Comparison of ENCODE assay signal across 7 mouse cellular contexts in the genomic region with DNA sequence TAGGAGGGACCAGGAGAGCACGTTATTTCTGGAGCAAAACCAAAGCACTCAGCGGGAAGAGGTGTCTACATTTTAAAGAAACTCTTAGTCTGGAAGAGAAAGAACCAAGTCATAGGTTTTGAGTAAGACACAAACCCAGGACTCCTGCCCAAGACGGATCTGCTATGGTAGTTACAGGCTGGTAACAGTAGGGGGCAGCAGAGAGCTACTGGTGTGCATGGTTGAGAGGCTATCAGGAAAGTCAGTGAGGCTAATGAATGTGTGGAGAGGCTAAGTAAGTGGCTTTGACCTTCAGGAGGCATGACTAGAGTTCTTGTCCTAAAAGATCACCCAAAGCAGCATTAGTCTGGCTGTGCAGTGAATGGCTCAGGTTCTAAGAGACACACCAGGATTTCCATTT. TPM values are rescaled to one million over a fixed set of nuclear protein-coding genes. Genes with fewer than 3 reads are reported as not detected.
DNase-seq lines count a peak whose midpoint lies in the region; ATAC-seq and TF ChIP-seq lines count a peak whose summit lies in the region.

No protein-coding gene starts in this region.

- H3K27ac ChIP-seq in ES-Bruce4 (ENCODE audit: insufficient read depth, low read length): no peak overlapping the region
- H3K27ac ChIP-seq in heart, embryonic 10.5 days: no peak overlapping the region
- no peak overlapping the region for H3K27ac ChIP-seq in lung, embryonic 14.5 days (ENCODE audit: low read depth)
- no peak overlapping the region for H3K27ac ChIP-seq in small intestine, adult 2 months (ENCODE audit: insufficient read depth, low read depth, low read length)

- TF ChIP-seq CTCF in ES-Bruce4 (IDR thresholded peaks at IDR 0.05; ENCODE audit: low read depth, low read length): peak; percentile 68
- TF ChIP-seq CTCF in lung, embryonic 14.5 days (IDR thresholded peaks at IDR 0.05; ENCODE audit: low read depth): peak; percentile 93
- TF ChIP-seq CTCF in small intestine, adult 2 months (IDR thresholded peaks at IDR 0.05; ENCODE audit: extremely low read depth, insufficient read length, insufficient replicate concordance, low read depth, low read length): peak; percentile 82; the same call in 1 of the 2 replicates

- no peaks in the 10 kb centered on the region for H3K9me3 ChIP-seq in ES-Bruce4 (replicated peaks; ENCODE audit: control insufficient read depth, insufficient read depth, low read length, poor library complexity, severe bottlenecking)
- H3K9me3 ChIP-seq in heart, embryonic 10.5 days: no peaks in the 10 kb centered on the region
- no peaks in the 10 kb centered on the region for H3K9me3 ChIP-seq in lung, embryonic 14.5 days (ENCODE audit: low read depth, low read length)

- H3K27me3 ChIP-seq in ES-Bruce4 (ENCODE audit: control insufficient read depth, insufficient read depth, low read length, poor library complexity, severe bottlenecking): no peaks in the 10 kb centered on the region
- H3K27me3 ChIP-seq in heart, embryonic 10.5 days (ENCODE audit: insufficient read depth, poor library complexity, severe bottlenecking): no peaks in the 10 kb centered on the region
- no peaks in the 10 kb centered on the region for H3K27me3 ChIP-seq in lung, embryonic 14.5 days (ENCODE audit: insufficient read depth, low read length)
- H3K27me3 ChIP-seq in small intestine, adult 2 months (ENCODE audit: control insufficient read depth, insufficient read depth, low read length): no peaks in the 10 kb centered on the region; the same call in 1 of the 2 replicates

- H3K4me3 ChIP-seq in ES-Bruce4 (ENCODE audit: low read depth, low read length): no peak overlapping the region
- H3K4me3 ChIP-seq in heart, embryonic 10.5 days: no peak overlapping the region
- H3K4me3 ChIP-seq in lung, embryonic 14.5 days (ENCODE audit: low read depth, low read length): no peak overlapping the region
- no peak overlapping the region for H3K4me3 ChIP-seq in small intestine, adult 2 months (ENCODE audit: low read depth, low read length)

- peak; percentile 20 for DNase-seq in WW6 (ENCODE audit: low read depth, low spot score)
- DNase-seq in cerebellum, postnatal 25 days: peak; percentile 87 to 90
- peak; percentile 83 for DNase-seq in heart, embryonic 10.5 days (ENCODE audit: low spot score)
- peak; percentile 61 to 76 for DNase-seq in layer of hippocampus, adult 18-20 months (ENCODE audit: low spot score in 2 of 2)
- DNase-seq in lung, embryonic 14.5 days: peak; percentile 74

- WGBS in heart, embryonic 10.5 days: 9% methylated on average over 3 of the region's 3 CpGs
- WGBS in lung, embryonic 14.5 days: 8% methylated on average over 3 of the region's 3 CpGs
- 5% methylated on average over 3 of the region's 3 CpGs for WGBS in small intestine, adult 2 months

- TF ChIP-seq EP300 in ES-Bruce4 (IDR thresholded peaks at IDR 0.05; ENCODE audit: insufficient read depth, low read depth, low read length): no peak

- no peak for TF ChIP-seq POLR2A in ES-Bruce4 (IDR thresholded peaks at IDR 0.05; ENCODE audit: insufficient read depth, low read length)
- TF ChIP-seq POLR2A in small intestine, adult 2 months (IDR thresholded peaks at IDR 0.05; ENCODE audit: low read depth, low read length): no peak

- ATAC-seq in lung, embryonic 14.5 days (ENCODE audit: insufficient read depth): no peak

- no peak overlapping the region for H3K9ac ChIP-seq in ES-Bruce4 (ENCODE audit: low read depth, poor library complexity, severe bottlenecking)
- H3K9ac ChIP-seq in lung, embryonic 14.5 days: no peak overlapping the region

- H3K4me2 ChIP-seq in lung, embryonic 14.5 days: no peak overlapping the region

- H3K4me1 ChIP-seq in ES-Bruce4 (ENCODE audit: control insufficient read depth, insufficient read depth, low read length): no peaks in the 10 kb centered on the region
- H3K4me1 ChIP-seq in heart, embryonic 10.5 days: no peaks in the 10 kb centered on the region
- H3K4me1 ChIP-seq in lung, embryonic 14.5 days (ENCODE audit: insufficient read depth): no peaks in the 10 kb centered on the region
- no peaks in the 10 kb centered on the region; the same call in 1 of the 2 replicates for H3K4me1 ChIP-seq in small intestine, adult 2 months (ENCODE audit: control insufficient read depth, insufficient read depth, insufficient read length, low read length)

- no peaks in the 10 kb centered on the region for H3K36me3 ChIP-seq in ES-Bruce4 (ENCODE audit: control insufficient read depth, insufficient read depth, low read length, poor library complexity, severe bottlenecking)
- H3K36me3 ChIP-seq in heart, embryonic 10.5 days: no peaks in the 10 kb centered on the region
- H3K36me3 ChIP-seq in lung, embryonic 14.5 days (ENCODE audit: insufficient read depth): no peaks in the 10 kb centered on the region
- H3K36me3 ChIP-seq in small intestine, adult 2 months (ENCODE audit: control insufficient read depth, insufficient read depth, low read length): no peaks in the 10 kb centered on the region

RNA-seq across cellular contexts. Expression of gene Fam135a, which starts 37.0 kb away (rescaled TPM):
- polyA plus RNA-seq in ES-Bruce4 (2011; ENCODE audit: insufficient read depth, insufficient read length, low read depth, missing spikeins): 42.2 and 45.9 TPM in 2 replicates
- 32.1 and 32.5 TPM in 2 replicates for polyA plus RNA-seq in heart, embryonic 10.5 days (2016; fragmentation: Nextera tagmentation; extraction: Ambion mirVana)
- 10 to 100 TPM; 23.5 to 23.8 TPM for total RNA-seq in layer of hippocampus, adult 18-20 months (2021)
- polyA plus RNA-seq in lung, embryonic 14.5 days (2014; fragmentation: Nextera tagmentation; extraction: Ambion mirVana): 31.4 and 34.3 TPM in 2 replicates
- polyA plus RNA-seq in small intestine, adult 2 months (2012; rRNA removed): 2.7 and 6.7 TPM in 2 replicates

RNA-seq across cellular contexts. Expression of gene Col9a1, which starts 40.3 kb away (rescaled TPM):
- polyA plus RNA-seq in ES-Bruce4 (2011; ENCODE audit: insufficient read depth, insufficient read length, low read depth, missing spikeins): not detected in 2 replicates
- 19.4 and 48.7 TPM in 2 replicates for polyA plus RNA-seq in heart, embryonic 10.5 days (2016; fragmentation: Nextera tagmentation; extraction: Ambion mirVana)
- under 1 TPM; 0.25 to 0.30 TPM for total RNA-seq in layer of hippocampus, adult 18-20 months (2021)
- 5.7 and 7.7 TPM in 2 replicates for polyA plus RNA-seq in lung, embryonic 14.5 days (2014; fragmentation: Nextera tagmentation; extraction: Ambion mirVana)
- polyA plus RNA-seq in small intestine, adult 2 months (2012; rRNA removed): not detected in 2 replicates

Comparison
In these comparisons a context has a peak if more than half of its experiments do, and no peak if none do; other contexts are left out.
1. DNase-seq: peak in every context shown above with its lines; median percentile 88 in cerebellum, postnatal 25 days; 83 in heart, embryonic 10.5 days; 74 in lung, embryonic 14.5 days; 68 in layer of hippocampus, adult 18-20 months; 20 in WW6.